Mouse (Mus musculus): Measurements from ENCODE around the gene Tle3.

DNA sequence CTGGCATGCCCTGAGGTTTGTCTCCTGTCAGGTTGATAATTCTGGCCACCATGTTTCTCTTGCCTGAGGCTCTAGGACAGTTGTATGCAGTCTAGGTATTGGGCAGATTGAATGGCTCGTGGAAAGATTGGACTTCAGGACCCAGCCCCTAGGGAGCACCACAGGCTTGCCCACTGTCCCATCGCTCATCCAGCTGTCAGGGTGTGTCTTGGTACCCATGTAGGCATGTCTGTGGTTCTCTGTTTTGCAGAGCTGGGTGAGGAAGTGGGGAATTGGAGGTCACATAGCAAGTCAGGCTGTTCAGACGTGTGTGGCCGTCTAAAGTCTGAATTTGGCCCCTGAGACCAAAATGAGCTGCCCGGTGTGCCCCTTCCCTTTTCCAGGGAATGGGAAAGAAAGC is 15.6 kb downstream of the Tle3 start:
- no peak for TF ChIP-seq POLR2A (IDR thresholded peaks at IDR 0.05; ENCODE audit: low read depth, low read length)
- TF ChIP-seq CTCF (conservative IDR thresholded peaks at IDR 0.05; ENCODE audit: insufficient read depth, insufficient read length, low read depth, low read length): no peak
